Mouse (Mus musculus) kidney, embryonic 15.5 days (tissue): Measurements from ENCODE around the gene Gimd1. TPM values are rescaled to one million over a fixed set of nuclear protein-coding genes. Genes with fewer than 3 reads are reported as not detected.

Experiments used
- ATAC-seq: fragments of 200-750 bp; cut with Nextera tagmentation; replicated peaks from 2 replicates; pipeline ENCODE4 v1.8.0; 2017; ENCODE audit warnings: moderate TSS enrichment; ENCODE audit not compliant: low FRiP score
- H3K27ac ChIP-seq: fragments of 300-500 bp; sonication (generic); 2 replicates; pipeline ENCODE4 v1.5.1; 2015; ENCODE audit warnings: mild to moderate bottlenecking, inconsistent platforms
- H3K27me3 ChIP-seq: fragments of 300-500 bp; sonication (generic); 2 replicates; pipeline ENCODE4 v1.6.1; 2015; ENCODE audit warnings: inconsistent platforms
- H3K36me3 ChIP-seq: fragments of 300-500 bp; sonication (generic); 2 replicates; pipeline ENCODE4 v1.6.1; 2015; ENCODE audit warnings: inconsistent platforms
- H3K4me1 ChIP-seq: fragments of 300-500 bp; sonication (generic); 2 replicates; pipeline ENCODE4 v1.6.1; 2015; ENCODE audit warnings: inconsistent platforms
- H3K4me2 ChIP-seq: fragments of 300-500 bp; sonication (generic); 2 replicates; pipeline ENCODE4 v1.6.1; 2015; ENCODE audit warnings: moderate library complexity, mild to moderate bottlenecking, inconsistent platforms
- H3K4me3 ChIP-seq: fragments of 300-500 bp; sonication (generic); replicated peaks from 2 replicates; pipeline ENCODE4 v1.5.1; 2015; ENCODE audit warnings: mild to moderate bottlenecking, inconsistent platforms
- H3K9ac ChIP-seq: fragments of 300-500 bp; sonication (generic); 2 replicates; pipeline ENCODE4 v1.6.1; 2015; ENCODE audit warnings: mild to moderate bottlenecking, inconsistent platforms
- H3K9me3 ChIP-seq: fragments of 300-500 bp; sonication (generic); replicated peaks from 2 replicates; pipeline ENCODE4 v1.6.1; 2016; ENCODE audit warnings: inconsistent platforms
- WGBS: fragments of 180-500 bp; shearing (Covaris S2); methylation state at CpG from one replicate; pipeline ENCODE4 v1.1.7; 2015; ENCODE audit warnings: mixed read lengths; 5-methylcytosine and 5-hydroxymethylcytosine counted together
- polyA plus RNA-seq: library from polyadenylated mRNA; unstranded; fragments of >200 nt; fragmentation: Nextera tagmentation; extraction: Ambion mirVana; gene quantifications from 2 replicates; pipeline ENCODE4 v1.2.1, GENCODE M21; 2015

Gimd1 gene
- polyA plus RNA-seq, 1 experiment from 2014 or later = 1.4 TPM

- Histone ChIP-seq H3K36me3 (no peaks in the 10 kb centered on the region), H3K4me1 (no peaks in the 10 kb centered on the region), H3K9me3 (no peaks in the 10 kb centered on the region), H3K27ac (no peak overlapping the region), H3K4me2 (no peak overlapping the region), H3K9ac (no peak overlapping the region), H3K4me3 (no peak overlapping the region), H3K27me3 (no peaks in the 10 kb centered on the region)
- WGBS = 84% methylated on average over 7 of the region's 7 CpGs
- ATAC-seq = no peak
Observed at GRCm38 (mm10) chr3:132649368-132649767, 19.7 kb downstream of the Gimd1 start.

GRCm38 (mm10) chr3:132650191-132650590 lies 20.6 kb downstream of the Gimd1 start:
- Histone ChIP-seq H3K4me1 (no peaks in the 10 kb centered on the region), H3K4me3 (no peak overlapping the region), H3K9me3 (no peaks in the 10 kb centered on the region), H3K4me2 (no peak overlapping the region), H3K27me3 (no peaks in the 10 kb centered on the region), H3K27ac (no peak overlapping the region), H3K9ac (no peak overlapping the region), H3K36me3 (no peaks in the 10 kb centered on the region)
- 84% methylated on average over 5 of the region's 5 CpGs for WGBS
- ATAC-seq = no peak

- H3K4me1 ChIP-seq = no peaks in the 10 kb centered on the region
- no peaks in the 10 kb centered on the region for H3K9me3 ChIP-seq
- 0 out of 2 replicates have a peak, but pooled peaks cover 2% of the 10 kb centered on the region for H3K36me3 ChIP-seq
- no peaks in the 10 kb centered on the region for H3K27me3 ChIP-seq
- H3K9ac ChIP-seq = no peak overlapping the region
- no peak for ATAC-seq
- 81% methylated on average over 3 of the region's 3 CpGs for WGBS
- no peak overlapping the region for H3K4me3 ChIP-seq
- no peak overlapping the region for H3K27ac ChIP-seq
- H3K4me2 ChIP-seq = no peak overlapping the region
Observed at GRCm38 (mm10) chr3:132651776-132652175, 22.2 kb downstream of the Gimd1 start.

GRCm38 (mm10) chr3:132653959-132654358 lies 24.3 kb downstream of the Gimd1 start:
- Histone ChIP-seq H3K4me1 (no peaks in the 10 kb centered on the region), H3K4me2 (no peak overlapping the region), H3K27me3 (no peaks in the 10 kb centered on the region), H3K27ac (no peak overlapping the region), H3K4me3 (no peak overlapping the region), H3K9ac (no peak overlapping the region), H3K36me3 (peaks cover 8% of the 10 kb centered on the region), H3K9me3 (no peaks in the 10 kb centered on the region)
- ATAC-seq = no peak
- WGBS = 88% methylated on average over 7 of the region's 7 CpGs

- Histone ChIP-seq H3K36me3 (peaks cover 28% of the 10 kb centered on the region), H3K4me2 (no peak overlapping the region), H3K9ac (no peak overlapping the region), H3K27me3 (no peaks in the 10 kb centered on the region), H3K4me3 (no peak overlapping the region), H3K4me1 (no peaks in the 10 kb centered on the region), H3K27ac (peak overlapping the region; percentile 13; the same call in 1 of the 2 replicates), H3K9me3 (no peaks in the 10 kb centered on the region)
- 77% methylated on average over 2 of the region's 2 CpGs for WGBS
- ATAC-seq = peak; percentile 77
Observed at GRCm38 (mm10) chr3:132655955-132656354, 26.3 kb downstream of the Gimd1 start.

GRCm38 (mm10) chr3:132677494-132677893 lies 47.9 kb downstream of the Gimd1 start:
- peaks cover 35% of the 10 kb centered on the region for H3K36me3 ChIP-seq
- H3K9me3 ChIP-seq = no peaks in the 10 kb centered on the region
- no peak overlapping the region for H3K4me2 ChIP-seq
- 89% methylated on average over 2 of the region's 2 CpGs for WGBS
- no peak for ATAC-seq
- no peak overlapping the region for H3K4me3 ChIP-seq
- no peak overlapping the region for H3K9ac ChIP-seq
- H3K4me1 ChIP-seq = peaks cover under 1% of the 10 kb centered on the region
- no peaks in the 10 kb centered on the region for H3K27me3 ChIP-seq
- H3K27ac ChIP-seq = no peak overlapping the region

- Histone ChIP-seq H3K27ac (peak within 1 kb of the TSS; percentile 97), H3K9me3 (no peaks in the 10 kb centered on the region), H3K4me3 (peak within 1 kb of the TSS; percentile 91), H3K27me3 (no peaks in the 10 kb centered on the region), H3K36me3 (peaks cover 12% of the 10 kb centered on the region), H3K4me1 (peaks cover 16% of the 10 kb centered on the region), H3K4me2 (peak within 1 kb of the TSS; percentile 69), H3K9ac (peak within 1 kb of the TSS; percentile 82)
- WGBS = under 1% methylated on average over 42 of the region's 42 CpGs
- peak; percentile 97 for ATAC-seq
Observed at GRCm38 (mm10) chr3:132683447-132684230, 54.0 kb downstream of the Gimd1 start, which contains the start of gene Tbck. Gene Tbck, plus strand, starts transcription at chr3:132684144.

GRCm38 (mm10) chr3:132684231-132684928 lies 54.8 kb downstream of the Gimd1 start, which contains the start of gene Aimp1:
Gene Aimp1, minus strand, starts transcription at chr3:132684370.
- ATAC-seq = no peak
- Histone ChIP-seq H3K9ac (peak within 1 kb of the TSS; percentile 82), H3K4me2 (peak within 1 kb of the TSS; percentile 69), H3K4me1 (peaks cover 16% of the 10 kb centered on the region), H3K9me3 (no peaks in the 10 kb centered on the region), H3K36me3 (peaks cover 14% of the 10 kb centered on the region), H3K27me3 (no peaks in the 10 kb centered on the region), H3K27ac (peak within 1 kb of the TSS; percentile 97), H3K4me3 (peak within 1 kb of the TSS; percentile 91)
- 2% methylated on average over 27 of the region's 27 CpGs for WGBS

Other genes with a start within 250 kb of the Gimd1 start
- gene Tbck, start 54.3 kb downstream of the Gimd1 start, polyA plus RNA-seq = 22.6 and 23.5 TPM in 2 replicates
- gene Aimp1, start 54.5 kb downstream of the Gimd1 start, polyA plus RNA-seq = 69.2 and 70.5 TPM in 2 replicates